Mouse (Mus musculus) bone marrow macrophage, adult 2 months (primary cell): ENCODE measurements around the gene Mfng.

Experiments
- CTCF ChIP-seq: IDR thresholded peaks from 2 replicates; pipeline ENCODE4 v1.5.1; 2012; ENCODE audit warnings: low read depth, mild to moderate bottlenecking, low read length, moderate library complexity
- POLR2A ChIP-seq: IDR thresholded peaks from 2 replicates; pipeline ENCODE4 v1.6.1; 2012; ENCODE audit warnings: mild to moderate bottlenecking, low read depth, low read length, borderline replicate concordance

GRCm38 (mm10) chr15:78736681-78737100, 36.6 kb downstream of the Mfng start:
- TF ChIP-seq CTCF, result no peak
- no peak for TF ChIP-seq POLR2A
